Mouse (Mus musculus): Measurements from ENCODE around the gene Txn2. TPM values are rescaled to one million over a fixed set of nuclear protein-coding genes. Genes with fewer than 3 reads are reported as not detected.

Gene Txn2
- 100 to 1,000 TPM; 291 to 304 TPM for total RNA-seq (2021)
- long read RNA-seq, experiment 1, transcript Txn2-201 (4 exons, 1,298 nt): major isoform, 356 of 401 reads
- long read RNA-seq, experiment 1, partial matches to known transcripts: 3 of 401 reads
- long read RNA-seq, experiment 1, other reads (novel, unspliced or antisense): 39 of 401 reads
- long read RNA-seq, experiment 2, transcript Txn2-201 (4 exons, 1,298 nt): major isoform, 222 of 245 reads
- long read RNA-seq, experiment 2, partial matches to known transcripts: 1 of 245 reads
- long read RNA-seq, experiment 2, other reads (novel, unspliced or antisense): 21 of 245 reads

DNA sequence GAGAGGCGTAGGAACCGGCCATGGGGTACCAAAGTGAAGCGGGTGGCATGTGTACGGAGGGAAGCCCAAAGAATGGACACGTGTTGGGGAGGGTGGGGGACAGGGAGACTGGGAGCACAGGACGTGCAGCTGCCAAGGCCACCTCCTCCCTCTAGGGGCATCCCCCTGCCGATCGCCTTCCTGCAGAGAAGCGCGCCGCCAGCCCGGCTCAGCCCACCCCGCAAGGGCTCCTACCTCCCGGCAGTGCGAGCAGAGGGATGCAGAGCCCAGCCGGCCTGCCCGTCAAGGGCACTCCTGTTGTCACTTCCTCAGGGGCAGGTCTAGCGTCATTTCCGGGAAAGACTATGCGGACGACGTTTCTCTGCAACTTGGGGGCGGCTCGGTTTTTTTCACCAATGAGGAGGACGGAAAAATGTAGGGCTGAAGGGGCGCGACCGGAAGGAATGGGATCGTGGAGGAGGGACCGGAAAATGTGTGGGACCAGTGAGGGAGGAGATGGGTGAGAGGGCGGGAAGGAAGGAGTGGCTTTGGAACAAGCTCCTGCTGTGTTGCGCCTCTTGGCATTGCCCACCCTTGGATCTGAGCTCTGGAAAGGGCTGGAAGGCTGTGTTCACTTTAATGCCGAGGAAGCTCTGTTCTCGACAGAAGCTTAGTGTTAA lies at the start of gene Txn2:
Txn2 (minus strand) TSS at position 334 of the 659 bp plus-strand sequence.
- DNase-seq: peak; percentile 97 to 99

DNA sequence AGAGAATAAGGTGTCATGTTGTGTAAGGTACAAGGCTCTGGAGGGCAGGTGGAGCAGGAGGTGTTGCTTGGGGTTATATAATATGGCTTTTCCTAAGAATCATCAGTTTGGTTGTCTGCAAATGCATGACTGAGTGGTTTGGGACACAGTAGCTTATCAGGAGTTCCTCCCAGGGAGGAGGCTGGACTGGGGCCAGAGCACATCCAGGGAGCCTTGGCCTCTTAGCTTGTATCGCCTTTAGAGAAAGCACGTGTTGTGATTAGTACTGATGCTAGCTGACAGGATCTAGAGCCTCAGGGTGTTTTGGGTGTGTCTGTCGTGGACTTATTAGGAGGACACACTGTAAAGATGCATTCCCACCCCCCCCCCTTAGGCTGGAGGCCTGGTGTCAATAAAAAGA lies 48.9 kb upstream of the Txn2 start:
- no peak for DNase-seq

DNA sequence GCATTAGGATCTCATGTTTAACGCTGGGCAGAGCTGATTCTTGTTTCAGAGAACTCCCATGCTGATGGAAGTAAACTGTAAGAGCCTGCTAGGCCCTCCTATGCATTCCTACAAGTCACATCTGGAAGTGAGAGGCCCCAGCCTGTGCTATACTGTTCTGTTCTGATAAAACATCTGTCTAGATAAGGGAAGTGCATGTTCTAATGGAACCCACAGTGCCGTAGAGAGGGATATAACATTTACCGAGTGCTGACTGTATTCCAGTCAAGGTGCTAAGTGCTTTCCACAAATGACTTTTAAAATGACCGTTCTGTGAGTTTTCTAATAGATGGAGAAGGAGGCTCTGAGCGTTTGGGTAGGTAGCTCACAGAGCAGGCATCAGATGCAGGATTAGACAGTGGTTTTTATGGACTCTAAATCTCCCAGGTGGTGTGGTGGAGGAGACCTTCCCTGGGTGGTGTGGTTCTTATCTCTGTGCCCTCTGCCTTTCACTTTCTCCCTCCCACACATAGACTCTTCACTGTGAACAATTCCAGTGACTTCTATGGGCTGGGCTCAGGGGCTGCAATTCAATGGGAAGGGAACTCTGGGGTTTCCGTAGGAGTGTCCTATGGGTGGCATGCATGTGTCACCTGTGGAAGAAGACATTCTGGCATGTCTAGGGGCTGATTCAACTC lies 45.5 kb upstream of the Txn2 start:
- DNase-seq: no peak

GRCm38 (mm10) chr15:77970470-77971292 lies 41.9 kb upstream of the Txn2 start, which contains the start of gene Eif3d:
Eif3d (minus strand) TSS chr15:77970813.
- DNase-seq: peak; percentile 96 to 99

GRCm38 (mm10) chr15:77969940-77970469 lies 41.2 kb upstream of the Txn2 start:
- DNase-seq: no peak

GRCm38 (mm10) chr15:77965117-77965528 lies 36.3 kb upstream of the Txn2 start:
- DNase-seq: no peak

DNA sequence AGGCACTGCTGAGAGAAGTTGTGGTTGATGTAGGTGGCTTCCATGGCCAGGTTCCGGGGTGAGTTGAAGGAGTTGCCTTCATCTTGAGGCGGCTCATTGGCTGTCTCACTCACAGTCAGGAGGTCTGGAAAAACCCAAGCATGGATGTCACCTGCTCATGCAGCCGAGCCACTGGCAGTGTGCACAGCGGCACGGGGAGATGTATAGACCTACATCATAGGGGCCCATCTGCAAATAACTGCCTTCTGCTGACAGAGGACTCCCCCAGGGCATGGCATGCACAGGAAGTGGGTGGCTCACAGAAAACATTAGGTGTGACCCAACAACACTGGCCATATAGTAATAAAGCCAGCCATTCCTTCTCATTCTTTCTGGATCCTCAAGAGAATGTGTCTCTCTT lies 33.6 kb upstream of the Txn2 start:
- DNase-seq: no peak

GRCm38 (mm10) chr15:77960693-77961092 lies 31.9 kb upstream of the Txn2 start:
- no peak for DNase-seq

DNA sequence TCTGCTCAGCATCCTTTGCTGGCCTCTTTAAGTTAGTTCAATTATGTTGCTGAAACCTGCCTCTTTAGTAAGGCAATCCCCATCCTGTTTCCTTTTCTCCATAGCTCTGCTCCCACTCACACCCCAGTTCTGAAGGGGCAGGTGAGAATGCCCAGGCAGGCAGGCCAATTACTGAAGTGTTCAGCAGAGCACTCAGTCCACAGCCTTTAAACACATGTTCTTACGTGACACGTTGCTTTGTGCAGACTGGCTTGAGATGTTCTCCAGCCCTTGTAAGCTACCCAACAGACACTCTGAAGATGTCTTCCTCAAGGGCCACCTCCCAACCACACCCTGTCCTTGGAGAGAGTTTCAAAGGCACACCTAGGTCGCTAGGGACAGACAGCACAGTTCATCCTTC lies 29.3 kb upstream of the Txn2 start:
- DNase-seq: no peak

GRCm38 (mm10) chr15:77957625-77958024 lies 28.8 kb upstream of the Txn2 start:
- no peak for DNase-seq

DNA sequence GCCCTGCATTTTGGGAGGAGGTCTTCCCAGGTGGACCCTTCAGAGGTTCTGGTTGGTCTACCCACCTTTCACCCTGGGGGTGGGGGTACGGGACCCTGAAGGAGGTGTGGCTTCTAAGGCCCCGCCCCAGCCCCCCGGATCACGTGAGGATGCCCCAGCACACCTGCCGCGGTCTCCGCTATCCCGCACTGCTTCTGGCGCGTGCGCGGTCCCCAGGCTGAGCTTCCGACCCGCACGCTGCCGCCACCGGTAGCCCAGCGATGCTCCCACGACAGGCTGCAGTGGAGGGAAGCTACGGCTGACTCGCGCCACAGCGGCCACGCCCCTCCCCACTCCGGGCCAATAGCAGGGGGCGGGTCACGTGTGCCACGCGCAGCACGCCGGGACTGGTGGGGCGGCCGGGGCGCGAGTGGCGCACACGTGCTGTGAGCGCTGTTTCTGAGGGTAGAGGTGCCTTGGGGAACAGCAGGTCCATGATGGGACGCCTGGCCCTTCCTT lies 27.6 kb upstream of the Txn2 start, which contains the start of gene Foxred2:
Foxred2 (minus strand) TSS at position 319 of the 498 bp plus-strand sequence.
- peak; percentile 76 to 85 for DNase-seq

GRCm38 (mm10) chr15:77955440-77956403 lies 26.9 kb upstream of the Txn2 start:
- no peak for DNase-seq

- no peak for DNase-seq
Observed at GRCm38 (mm10) chr15:77954362-77954761, 25.6 kb upstream of the Txn2 start.

DNA sequence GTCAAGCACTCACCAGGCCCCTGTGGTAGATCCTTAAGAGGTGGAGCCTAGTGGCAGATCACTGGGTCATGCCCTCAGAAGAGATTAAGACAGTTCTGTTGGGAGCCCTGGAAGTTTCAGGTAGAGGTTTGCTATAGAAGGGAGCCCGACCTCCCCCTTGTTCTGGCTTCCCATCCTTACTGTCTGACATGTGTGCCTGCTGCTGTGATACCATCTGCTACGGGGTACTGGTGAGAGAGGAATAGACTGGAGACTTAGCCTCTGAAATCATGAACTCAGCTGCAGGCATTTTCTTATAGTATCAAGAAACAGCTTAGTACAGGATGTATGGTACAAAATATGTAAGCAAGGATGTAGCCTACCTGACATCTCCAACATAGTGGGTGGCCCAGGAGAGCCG lies 24.1 kb upstream of the Txn2 start:
- DNase-seq: no peak

GRCm38 (mm10) chr15:77949061-77949460 lies 20.3 kb upstream of the Txn2 start:
- DNase-seq: no peak

DNA sequence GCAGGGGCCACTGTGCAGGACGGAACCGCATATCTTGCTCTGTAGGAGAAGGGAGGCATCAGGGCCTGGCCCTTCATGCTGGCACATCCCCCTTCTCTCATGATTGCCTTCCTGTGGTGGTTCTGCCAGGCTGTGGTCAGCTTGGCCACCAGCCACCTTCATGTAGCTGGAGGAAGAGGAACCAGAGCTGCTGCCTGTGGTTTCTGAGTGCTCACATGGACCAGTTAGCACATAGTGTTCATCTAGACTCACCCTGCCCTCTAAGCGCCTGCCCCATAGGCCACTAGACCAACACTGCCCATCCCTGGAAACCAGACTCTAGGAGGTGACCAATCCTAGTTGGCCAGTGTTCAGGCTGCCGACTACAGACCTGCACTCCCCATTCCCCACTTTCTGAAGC lies 16.9 kb upstream of the Txn2 start:
- DNase-seq: peak; percentile 51 to 83

- no peak for DNase-seq
Observed at GRCm38 (mm10) chr15:77941563-77941962, 12.8 kb upstream of the Txn2 start.

GRCm38 (mm10) chr15:77938516-77938915 lies 9.7 kb upstream of the Txn2 start:
- DNase-seq: no peak

- DNase-seq: no peak
Observed at GRCm38 (mm10) chr15:77935673-77936375, 7.0 kb upstream of the Txn2 start.

DNA sequence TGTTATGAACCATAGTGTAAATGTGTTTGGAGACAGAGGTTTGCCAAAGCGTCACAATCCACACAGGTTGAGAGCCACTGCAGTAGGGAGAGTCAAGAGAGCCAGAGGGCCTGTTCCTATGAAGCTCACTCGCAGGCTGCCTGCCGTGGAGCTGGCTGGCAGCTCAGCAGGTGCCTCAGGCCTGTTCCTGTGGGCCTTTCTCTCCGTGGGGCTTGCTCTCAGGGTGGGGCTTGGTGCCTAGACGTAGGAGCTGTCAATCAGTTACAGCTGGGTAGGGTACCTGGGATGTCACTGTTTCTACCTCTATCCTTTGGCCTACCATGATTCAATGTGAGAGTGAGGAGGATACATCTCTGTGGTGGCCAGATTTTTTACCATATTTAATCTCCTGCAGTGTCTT lies 6.2 kb upstream of the Txn2 start:
- DNase-seq: no peak
